Mouse (Mus musculus) liver, adult 2 months (tissue): ENCODE results near the gene Prkca. TPM values are rescaled to one million over a fixed set of nuclear protein-coding genes. Genes with fewer than 3 reads are reported as not detected.

Experiments used
- DNase-seq: peaks from one replicate; pipeline ENCODE4 v3.0.0-alpha.2; 2011; ENCODE audit warnings: low read depth, low spot score; ENCODE audit errors: extremely low read depth
- H3K27ac ChIP-seq: fragments of 200-500 bp; replicated peaks from 2 replicates; pipeline ENCODE4 v1.5.1; 2012; ENCODE audit warnings: low read depth, mild to moderate bottlenecking, control low read depth, inconsistent platforms, low read length; ENCODE audit not compliant: insufficient read depth
- H3K27me3 ChIP-seq: fragments of 200-500 bp; 2 replicates; pipeline ENCODE4 v1.6.1; 2012; ENCODE audit warnings: mild to moderate bottlenecking, moderate library complexity, low read length, inconsistent platforms; ENCODE audit not compliant: control insufficient read depth, insufficient read depth
- H3K36me3 ChIP-seq: fragments of 200-500 bp; 2 replicates; pipeline ENCODE4 v1.6.1; 2012; ENCODE audit warnings: low read length, inconsistent platforms; ENCODE audit not compliant: control insufficient read depth, insufficient read depth
- H3K4me1 ChIP-seq: fragments of 200-500 bp; 2 replicates; pipeline ENCODE4 v1.6.1; 2011; ENCODE audit warnings: low read length; ENCODE audit not compliant: control insufficient read depth, insufficient read depth
- H3K4me3 ChIP-seq: fragments of 200-500 bp; 2 replicates; pipeline ENCODE4 v1.5.1; 2011; ENCODE audit warnings: low read depth, mild to moderate bottlenecking, control low read depth, low read length, moderate library complexity; ENCODE audit not compliant: insufficient read depth
- H3K79me2 ChIP-seq: fragments of 200-500 bp; 2 replicates; pipeline ENCODE4 v1.6.1; 2012; ENCODE audit warnings: inconsistent platforms, mild to moderate bottlenecking, low read length, moderate library complexity; ENCODE audit not compliant: control insufficient read depth, insufficient read depth
- H3K9ac ChIP-seq: fragments of 200-500 bp; 2 replicates; pipeline ENCODE4 v1.6.1; 2012; ENCODE audit warnings: low read depth, mild to moderate bottlenecking, control low read depth, inconsistent platforms, low read length
- CTCF ChIP-seq: fragments of 200-500 bp; IDR thresholded peaks from 2 replicates; pipeline ENCODE4 v1.5.1; 2011; ENCODE audit warnings: low read depth, low read length, control low read depth
- POLR2A ChIP-seq: fragments of 200-500 bp; IDR thresholded peaks from 2 replicates; pipeline ENCODE4 v1.6.1; 2011; ENCODE audit warnings: low read length, control low read depth; ENCODE audit not compliant: insufficient read depth; ENCODE audit errors: extremely low read depth
- WGBS: fragments of 180-500 bp; shearing (Covaris S2); methylation state at CpG from one replicate; pipeline ENCODE4 v1.1.7; 2018; 5-methylcytosine and 5-hydroxymethylcytosine counted together
- polyA plus RNA-seq: library from polyadenylated mRNA; depleted of rRNA; stranded (reverse); fragments of >200 nt; gene quantifications from 2 replicates; pipeline ENCODE4 v1.2.3, GENCODE M21; 2012
- total RNA-seq: library from RNA; depleted of rRNA; stranded (reverse); fragments of >200 nt; gene quantifications from 2 replicates; pipeline ENCODE4 v1.2.3, GENCODE M21; 2014

Prkca gene
- total and polyA plus RNA-seq, 2 experiments: 2.8 to 4.3 TPM

DNA sequence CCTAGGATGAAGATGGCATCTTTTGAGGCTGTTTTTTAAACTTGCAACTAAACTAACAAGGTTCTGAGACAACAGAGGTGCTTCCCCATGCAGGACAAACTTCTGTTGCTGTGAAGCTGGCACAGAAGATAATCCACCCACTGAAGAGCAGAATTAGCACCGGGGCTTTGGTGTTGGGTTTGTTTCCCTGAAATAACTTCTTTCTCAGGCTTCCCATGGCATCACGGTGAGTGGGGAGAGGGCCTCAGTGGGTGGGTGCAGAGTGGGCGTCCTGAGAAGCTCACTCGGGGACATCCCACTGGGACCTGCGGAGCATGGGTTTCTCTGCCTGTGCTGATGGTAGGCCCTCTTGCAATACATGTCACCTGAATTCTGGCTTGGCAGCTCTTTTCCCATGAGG lies 161.3 kb downstream of the Prkca start:
- WGBS: 93% methylated on average over 5 of the region's 5 CpGs
- TF ChIP-seq CTCF (no peak), POLR2A (no peak)
- Histone ChIP-seq H3K4me3 (no peak overlapping the region), H3K27me3 (no peaks in the 10 kb centered on the region), H3K9ac (no peak overlapping the region), H3K27ac (no peak overlapping the region), H3K36me3 (no peaks in the 10 kb centered on the region), H3K79me2 (no peaks in the 10 kb centered on the region), H3K4me1 (no peaks in the 10 kb centered on the region)
- DNase-seq: no peak

- no peaks in the 10 kb centered on the region for H3K79me2 ChIP-seq
- TF ChIP-seq POLR2A: no peak
- no peak for TF ChIP-seq CTCF
- 94% methylated on average over 10 of the region's 10 CpGs for WGBS
Measured at GRCm38 (mm10) chr11:108181012-108181713, 162.6 kb downstream of the Prkca start.

GRCm38 (mm10) chr11:108178802-108179201 lies 164.9 kb downstream of the Prkca start:
- DNase-seq: no peak
- 80% methylated on average over 5 of the region's 5 CpGs for WGBS
- TF ChIP-seq POLR2A: no peak
- no peak for TF ChIP-seq CTCF
- no peaks in the 10 kb centered on the region for H3K27me3 ChIP-seq
- H3K27ac ChIP-seq: no peak overlapping the region
- no peaks in the 10 kb centered on the region for H3K79me2 ChIP-seq
- no peak overlapping the region for H3K4me3 ChIP-seq
- no peak overlapping the region for H3K9ac ChIP-seq
- H3K4me1 ChIP-seq: no peaks in the 10 kb centered on the region
- no peaks in the 10 kb centered on the region for H3K36me3 ChIP-seq

More at GRCm38 (mm10) chr11:108181012-108181713, 162.6 kb downstream of the Prkca start:
- no peaks in the 10 kb centered on the region for H3K27me3 ChIP-seq
- H3K4me3 ChIP-seq: no peak overlapping the region
- no peak overlapping the region for H3K27ac ChIP-seq
- no peak overlapping the region for H3K9ac ChIP-seq
- no peaks in the 10 kb centered on the region for H3K4me1 ChIP-seq
- DNase-seq: no peak
- H3K36me3 ChIP-seq: no peaks in the 10 kb centered on the region

DNA sequence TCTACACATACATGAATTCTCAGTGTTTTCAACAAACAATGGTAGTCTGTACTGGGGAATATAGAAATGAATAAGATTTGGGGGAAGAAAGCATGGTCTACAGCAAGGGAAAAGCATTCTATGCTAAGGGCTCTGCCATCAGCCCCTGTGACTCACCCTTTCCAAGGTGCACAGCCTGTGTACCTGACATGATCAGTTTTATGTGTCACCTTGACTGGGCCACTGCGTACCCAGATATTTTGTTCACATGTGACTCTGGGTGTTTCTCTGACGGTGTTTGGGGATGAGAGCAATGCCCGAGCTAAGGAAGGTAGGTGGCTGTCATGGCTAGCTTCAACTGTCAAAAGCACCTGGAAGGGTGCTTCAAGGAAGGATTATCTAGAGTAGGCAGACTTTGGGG lies 165.5 kb downstream of the Prkca start:
- no peak overlapping the region for H3K27ac ChIP-seq
- H3K4me3 ChIP-seq: no peak overlapping the region
- no peaks in the 10 kb centered on the region for H3K36me3 ChIP-seq
- no peaks in the 10 kb centered on the region for H3K79me2 ChIP-seq
- 99% methylated on average over 3 of the region's 3 CpGs for WGBS
- H3K4me1 ChIP-seq: no peaks in the 10 kb centered on the region
- TF ChIP-seq CTCF: no peak
- no peak for DNase-seq
- no peaks in the 10 kb centered on the region for H3K27me3 ChIP-seq
- H3K9ac ChIP-seq: no peak overlapping the region

DNA sequence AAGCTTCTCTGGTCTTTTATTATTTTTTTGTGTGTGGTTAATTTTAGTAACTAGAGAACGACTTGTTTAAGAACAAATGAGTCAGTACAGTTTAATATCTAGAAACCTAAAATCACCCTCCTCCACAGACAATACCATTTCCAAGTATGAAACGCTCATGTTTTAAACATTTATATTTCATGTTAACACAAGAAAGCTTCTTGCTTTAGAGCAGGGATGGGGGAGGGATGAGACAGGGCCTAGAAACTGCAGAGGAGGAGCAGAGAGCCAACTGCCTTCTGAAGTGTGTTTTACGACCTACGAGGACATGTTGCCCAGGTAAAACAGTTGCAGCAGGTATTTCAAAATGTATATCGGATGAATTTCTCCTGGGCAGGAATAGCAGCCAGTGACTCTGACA lies 167.0 kb downstream of the Prkca start:
- no peak overlapping the region for H3K27ac ChIP-seq
- DNase-seq: no peak
- 92% methylated on average over 5 of the region's 5 CpGs for WGBS
- no peaks in the 10 kb centered on the region for H3K27me3 ChIP-seq
- H3K36me3 ChIP-seq: no peaks in the 10 kb centered on the region
- H3K4me3 ChIP-seq: no peak overlapping the region
- TF ChIP-seq POLR2A (no peak), CTCF (no peak)
- no peaks in the 10 kb centered on the region for H3K4me1 ChIP-seq
- no peak overlapping the region for H3K9ac ChIP-seq
- H3K79me2 ChIP-seq: no peaks in the 10 kb centered on the region

GRCm38 (mm10) chr11:108171917-108172316 lies 171.8 kb downstream of the Prkca start:
- Histone ChIP-seq H3K27me3 (no peaks in the 10 kb centered on the region), H3K4me1 (no peaks in the 10 kb centered on the region), H3K9ac (no peak overlapping the region), H3K27ac (no peak overlapping the region), H3K36me3 (no peaks in the 10 kb centered on the region), H3K79me2 (no peaks in the 10 kb centered on the region), H3K4me3 (no peak overlapping the region)
- no peak for DNase-seq
- TF ChIP-seq POLR2A: no peak
- TF ChIP-seq CTCF: no peak
- 96% methylated on average over 5 of the region's 5 CpGs for WGBS
